Mouse (Mus musculus) ES-E14 (cell line): Measurements from ENCODE around the gene Rfx7. TPM values are rescaled to one million over a fixed set of nuclear protein-coding genes. Genes with fewer than 3 reads are reported as not detected.

Experiments used
- DNase-seq: peaks from one replicate; pipeline ENCODE4 v3.0.0-alpha.2; 2013; ENCODE audit warnings: low read depth, low spot score
- H3K27ac ChIP-seq: 2 replicates; pipeline ENCODE4 v1.5.1; 2012; ENCODE audit warnings: low read depth, mild to moderate bottlenecking, low read length, moderate library complexity, mixed read lengths; ENCODE audit not compliant: poor library complexity, insufficient read depth, severe bottlenecking
- H3K36me3 ChIP-seq: 2 replicates; pipeline ENCODE4 v1.6.1; 2012; ENCODE audit warnings: mild to moderate bottlenecking, low read length, moderate library complexity, mixed read lengths; ENCODE audit not compliant: control insufficient read depth, poor library complexity, insufficient read depth, severe bottlenecking
- H3K4me1 ChIP-seq, 2 experiments: fragments of 150-350 bp in 1 of 2; sonication (generic) in 1 of 2; 2 replicates each; pipeline ENCODE4 v1.6.1; 2012; ENCODE audit warnings: low read length in 2 of 2, mild to moderate bottlenecking in 1 of 2, mixed read lengths in 1 of 2; ENCODE audit not compliant: control insufficient read depth in 2 of 2, insufficient read depth in 2 of 2, poor library complexity in 1 of 2
- H3K4me3 ChIP-seq, 2 experiments: fragments of 150-350 bp in 1 of 2; sonication (generic) in 1 of 2; 2 replicates each; pipeline ENCODE4 v1.5.1; 2012; ENCODE audit warnings: low read length in 2 of 2, low read depth in 1 of 2, mild to moderate bottlenecking in 1 of 2, mixed read lengths in 1 of 2; ENCODE audit not compliant: insufficient read depth in 1 of 2, poor library complexity in 1 of 2, severe bottlenecking in 1 of 2
- H3K9ac ChIP-seq: 2 replicates; pipeline ENCODE4 v1.6.1; 2012; ENCODE audit warnings: low read depth, mild to moderate bottlenecking, low read length, mixed read lengths; ENCODE audit not compliant: poor library complexity, insufficient read depth, severe bottlenecking
- H3K9me3 ChIP-seq: fragments of 150-350 bp; sonication (generic); 2 replicates; pipeline ENCODE4 v1.6.1; 2012; ENCODE audit warnings: low read depth, mild to moderate bottlenecking, low read length; ENCODE audit not compliant: control insufficient read depth, insufficient read depth
- MAFK ChIP-seq: IDR thresholded peaks from 2 replicates; pipeline ENCODE4 v1.6.1; 2014; ENCODE audit warnings: mild to moderate bottlenecking, low read depth, low read length, inconsistent platforms; ENCODE audit not compliant: insufficient read depth
- ZC3H11A ChIP-seq: IDR thresholded peaks from 2 replicates; pipeline ENCODE4 v1.6.1; 2012; ENCODE audit warnings: low read depth, mild to moderate bottlenecking, inconsistent platforms, low read length, borderline replicate concordance
- in situ Hi-C, 2 experiments: fragments of 600-800 bp; cut with MboI; formaldehyde crosslinking; loops; one replicate each; pipeline ENCODE4 v1.15.1; 2025; ENCODE audit warnings: low sequenced_read_pairs in 2 of 2, inconsistent platforms in 1 of 2; ENCODE audit not compliant: unreplicated experiment in 2 of 2
- total RNA-seq: library from RNA; depleted of rRNA; stranded (reverse); fragments of 300-350 nt; gene quantifications from 2 replicates; pipeline ENCODE4 v1.2.3, GENCODE M21; 2012; rRNA removed

Rfx7 gene
- total RNA-seq, 1 experiment: 19.9 TPM

GRCm38 (mm10) chr9:72672361-72672760 lies 140.3 kb downstream of the Rfx7 start:
- in situ Hi-C loops: no loop called here
- no peaks in the 10 kb centered on the region for H3K9me3 ChIP-seq
- H3K9ac ChIP-seq: no peak overlapping the region
- H3K4me3 ChIP-seq: no peak overlapping the region
- peaks cover 45% of the 10 kb centered on the region for H3K36me3 ChIP-seq
- TF ChIP-seq MAFK (no peak), ZC3H11A (peak; percentile 54; the same call in 1 of the 2 replicates)
- no peaks in the 10 kb centered on the region for H3K4me1 ChIP-seq
- DNase-seq: peak; percentile 72
- H3K27ac ChIP-seq: no peak overlapping the region

Other genes starting within 250 kb of the Rfx7 start
- 7.4 and 8.1 TPM in 2 replicates for gene Mns1, start 94.2 kb upstream of the Rfx7 start, total RNA-seq
- 24.9 and 41.5 TPM in 2 replicates for gene Tex9, start 40.0 kb upstream of the Rfx7 start, total RNA-seq
- gene Nedd4, start 130.1 kb downstream of the Rfx7 start, total RNA-seq: 302 and 324 TPM in 2 replicates